Mouse (Mus musculus) large intestine, adult 2 months (tissue): Measurements from ENCODE around the gene Traf4. TPM values are rescaled to one million over a fixed set of nuclear protein-coding genes. Genes with fewer than 3 reads are reported as not detected.

ENCODE experiments used
- DNase-seq: peaks from one replicate; pipeline ENCODE4 v3.0.0-alpha.2; 2012; ENCODE audit warnings: low read depth, low spot score
- whole genome bisulfite sequencing: fragments of 180-500 bp; shearing (Covaris S2); methylation state at CpG from one replicate; pipeline ENCODE4 v1.1.7; 2018; 5-methylcytosine and 5-hydroxymethylcytosine counted together
- polyA plus RNA-seq: library from polyadenylated mRNA; depleted of rRNA; stranded (reverse); fragments of >200 nt; gene quantifications from 2 replicates; pipeline ENCODE4 v1.2.3, GENCODE M21; 2012

Gene Traf4
- polyA plus RNA-seq, 1 experiment: 68.9 TPM

DNA sequence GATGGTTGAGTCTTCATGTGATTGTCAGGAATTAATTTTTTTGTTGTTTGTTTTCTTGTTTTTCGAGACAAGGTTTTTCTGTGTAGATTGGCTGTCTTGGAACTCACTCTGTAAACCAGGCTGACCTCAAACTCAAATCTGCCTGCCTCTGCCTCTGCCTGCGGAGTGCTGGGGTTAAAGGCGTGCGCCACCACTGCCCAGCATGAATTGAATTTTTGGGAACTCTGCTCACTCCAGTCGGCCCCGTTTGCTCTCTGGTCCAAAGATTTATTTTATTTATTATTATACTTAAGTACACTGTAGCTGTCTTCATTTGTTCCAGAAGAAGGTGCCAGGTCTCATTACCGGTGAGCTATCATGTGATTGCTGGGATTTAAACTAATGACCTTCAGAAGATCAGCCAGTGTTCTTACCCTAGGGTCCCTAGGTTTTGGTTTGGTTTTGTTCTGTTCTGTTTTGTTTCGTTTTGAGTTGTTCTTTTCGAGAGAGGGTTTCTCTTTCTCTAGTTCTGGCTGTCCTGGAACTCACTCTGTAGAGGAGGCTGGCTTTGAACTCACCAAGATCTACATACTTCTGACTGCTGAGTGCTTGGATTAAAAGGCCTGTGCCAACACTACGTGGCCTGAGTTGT, 18.6 kb upstream of the Traf4 start:
- no peak for DNase-seq
- WGBS: 47% methylated on average over 10 of the region's 10 CpGs

- peak; percentile 82 for DNase-seq
- under 1% methylated on average over 38 of the region's 38 CpGs for WGBS
Observed at GRCm38 (mm10) chr11:78182961-78183844, 17.8 kb upstream of the Traf4 start, which contains the start of gene Rpl23a. Gene Rpl23a (minus strand): TSS chr11:78183584.

GRCm38 (mm10) chr11:78182450-78182849, 17.1 kb upstream of the Traf4 start:
- 4% methylated on average over 7 of the region's 7 CpGs for WGBS
- no peak for DNase-seq

DNA sequence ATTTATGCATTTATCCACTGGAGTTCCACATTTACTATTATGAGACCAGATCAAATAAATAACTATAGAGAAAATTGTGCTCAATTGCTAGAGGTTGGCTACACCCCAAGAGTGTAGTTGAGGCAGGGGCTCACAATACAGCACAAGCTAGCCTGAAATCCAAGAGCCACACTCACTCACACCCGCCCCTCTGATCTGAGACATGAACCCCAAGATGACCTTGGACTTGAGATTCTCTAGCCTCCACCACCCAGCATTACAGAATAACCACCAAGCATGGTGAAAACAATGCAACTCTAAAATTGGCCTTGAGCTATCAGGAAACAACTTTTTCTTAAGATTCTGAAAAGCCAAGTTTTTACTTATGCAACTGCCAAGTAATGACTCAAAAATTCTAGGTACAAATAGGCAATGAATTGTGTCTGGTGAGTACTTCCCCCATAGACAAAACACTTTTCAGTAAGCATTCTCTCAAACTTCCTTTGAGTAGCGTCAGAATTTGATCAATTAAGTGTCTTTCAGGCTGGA, 16.5 kb upstream of the Traf4 start:
- 23% methylated on average over 2 of the region's 2 CpGs for WGBS

GRCm38 (mm10) chr11:78180081-78180761, 14.8 kb upstream of the Traf4 start:
- WGBS: 70% methylated on average over 6 of the region's 6 CpGs

More for the DNA sequence above, 16.5 kb upstream of the Traf4 start:
- no peak for DNase-seq

GRCm38 (mm10) chr11:78179438-78179999, 14.1 kb upstream of the Traf4 start:
- no peak for DNase-seq
- 35% methylated on average over 8 of the region's 8 CpGs for WGBS

More at GRCm38 (mm10) chr11:78180081-78180761, 14.8 kb upstream of the Traf4 start:
- DNase-seq: no peak

- 3% methylated on average over 29 of the region's 29 CpGs for WGBS
- DNase-seq: no peak
Observed at GRCm38 (mm10) chr11:78178859-78179437, 13.6 kb upstream of the Traf4 start.

DNA sequence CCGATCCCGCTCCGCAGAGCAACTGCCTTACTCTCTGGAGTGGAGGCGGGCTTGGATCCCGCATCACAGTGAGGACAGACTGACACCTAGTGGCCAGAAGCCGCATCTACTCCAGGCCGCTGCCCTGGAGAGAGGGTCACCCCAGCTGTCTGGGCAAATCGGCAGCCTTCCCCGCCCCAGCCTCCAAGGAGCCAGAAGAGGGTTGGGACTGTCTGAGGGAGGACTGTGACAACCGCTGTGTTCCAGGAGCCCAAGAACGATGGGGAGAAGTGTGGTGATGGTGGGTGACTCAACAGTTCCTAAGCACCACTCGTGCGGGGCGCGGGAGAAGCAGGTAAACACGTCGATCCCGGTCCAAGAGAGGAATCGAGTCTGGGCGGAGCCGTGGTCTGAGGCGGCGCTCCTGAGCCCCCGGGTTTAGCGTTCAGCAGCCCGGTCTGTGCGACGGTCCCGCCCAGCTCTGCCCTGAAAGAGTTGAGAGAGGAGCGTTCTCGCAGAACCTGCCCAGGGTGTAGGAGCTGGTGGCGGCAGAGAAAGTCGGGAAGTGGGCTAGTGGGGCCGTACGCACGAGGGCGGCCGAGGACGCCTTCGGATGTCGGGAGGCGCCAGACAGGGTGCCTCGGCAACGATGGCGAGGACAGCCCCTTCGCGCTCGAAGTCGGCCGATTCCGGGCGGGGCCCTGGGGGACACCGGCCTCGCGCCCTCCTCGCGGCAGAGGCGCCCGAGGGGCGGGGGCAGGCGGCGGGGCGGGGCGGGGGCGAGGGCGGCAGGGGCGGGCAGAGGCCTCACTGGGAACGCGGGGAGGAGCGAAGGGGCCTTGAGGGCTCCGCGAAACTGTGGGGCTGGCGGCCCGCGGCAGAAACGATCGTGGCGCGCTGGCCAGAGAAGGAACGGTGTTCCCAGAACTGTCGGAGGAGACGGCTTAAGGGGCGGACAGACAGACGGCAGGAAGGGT, 12.8 kb upstream of the Traf4 start:
- peak; percentile 78 for DNase-seq
- WGBS: under 1% methylated on average over 84 of the region's 84 CpGs

- DNase-seq: no peak
- 0% methylated on average over 10 of the region's 10 CpGs for WGBS
Observed at GRCm38 (mm10) chr11:78177437-78177836, 12.0 kb upstream of the Traf4 start.

GRCm38 (mm10) chr11:78176905-78177331, 11.5 kb upstream of the Traf4 start:
- DNase-seq: no peak

GRCm38 (mm10) chr11:78176402-78176862, 11.0 kb upstream of the Traf4 start, which contains the start of the genes Nek8 and Tlcd1:
Gene Nek8 (minus strand): TSS chr11:78176675.
Gene Tlcd1 (plus strand): TSS chr11:78176711.
- under 1% methylated on average over 32 of the region's 32 CpGs for WGBS

More at GRCm38 (mm10) chr11:78176905-78177331, 11.5 kb upstream of the Traf4 start:
- under 1% methylated on average over 23 of the region's 23 CpGs for WGBS

DNA sequence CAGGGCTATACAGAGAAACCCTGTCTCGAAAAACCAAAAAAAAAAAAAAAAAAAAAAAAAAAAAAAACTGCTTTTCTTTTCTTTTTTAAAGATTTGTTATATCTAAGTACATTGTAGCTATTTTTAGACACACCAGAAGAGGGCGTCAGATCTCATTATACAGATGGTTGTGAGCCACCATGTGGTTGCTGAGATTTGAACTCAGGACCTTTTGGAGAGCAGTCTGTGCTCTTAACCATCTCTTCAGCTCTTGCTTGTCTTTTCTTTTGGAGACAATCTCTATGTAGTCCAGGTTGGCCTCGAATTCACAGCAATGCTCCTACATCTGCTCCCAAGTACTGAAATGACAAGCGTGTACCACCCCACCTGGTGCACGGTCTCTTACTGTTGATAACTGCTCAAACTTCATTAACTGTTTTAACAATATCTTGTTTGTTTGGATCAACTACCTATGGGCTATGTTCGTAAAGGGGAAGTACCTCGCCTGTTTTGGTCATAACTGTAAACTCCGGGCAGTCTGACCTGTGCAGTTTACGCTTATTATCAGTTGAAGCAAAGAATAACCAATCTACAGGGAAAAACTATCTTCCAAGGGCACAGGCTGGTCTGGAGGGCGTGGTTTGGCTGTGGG, 10.5 kb upstream of the Traf4 start:
- WGBS: under 1% methylated on average over 9 of the region's 10 CpGs

More at GRCm38 (mm10) chr11:78176402-78176862, 11.0 kb upstream of the Traf4 start, which contains the start of the genes Nek8 and Tlcd1:
- peak; percentile 85 for DNase-seq

DNA sequence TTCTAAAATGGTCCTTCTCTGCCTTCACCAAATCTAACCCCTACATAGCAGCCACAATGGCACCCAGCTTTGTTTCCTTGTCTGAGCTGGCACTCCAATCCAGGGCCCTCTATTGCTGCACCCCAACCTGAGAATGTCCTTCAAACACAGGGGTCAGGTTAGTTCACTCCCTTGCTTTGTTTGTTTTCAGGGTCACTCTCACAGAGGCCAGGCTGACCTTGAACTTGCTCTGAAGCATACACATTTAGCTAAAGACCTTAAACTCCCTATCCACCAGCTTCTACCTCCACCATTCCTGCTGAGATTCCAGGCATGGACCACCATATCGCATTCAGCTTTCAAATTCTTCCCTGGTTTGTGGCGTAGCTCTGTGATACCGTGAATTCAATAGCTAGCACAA, 9.1 kb upstream of the Traf4 start:
- WGBS: 73% methylated on average over 3 of the region's 3 CpGs
- no peak for DNase-seq

More for the DNA sequence above, 10.5 kb upstream of the Traf4 start:
- no peak for DNase-seq

DNA sequence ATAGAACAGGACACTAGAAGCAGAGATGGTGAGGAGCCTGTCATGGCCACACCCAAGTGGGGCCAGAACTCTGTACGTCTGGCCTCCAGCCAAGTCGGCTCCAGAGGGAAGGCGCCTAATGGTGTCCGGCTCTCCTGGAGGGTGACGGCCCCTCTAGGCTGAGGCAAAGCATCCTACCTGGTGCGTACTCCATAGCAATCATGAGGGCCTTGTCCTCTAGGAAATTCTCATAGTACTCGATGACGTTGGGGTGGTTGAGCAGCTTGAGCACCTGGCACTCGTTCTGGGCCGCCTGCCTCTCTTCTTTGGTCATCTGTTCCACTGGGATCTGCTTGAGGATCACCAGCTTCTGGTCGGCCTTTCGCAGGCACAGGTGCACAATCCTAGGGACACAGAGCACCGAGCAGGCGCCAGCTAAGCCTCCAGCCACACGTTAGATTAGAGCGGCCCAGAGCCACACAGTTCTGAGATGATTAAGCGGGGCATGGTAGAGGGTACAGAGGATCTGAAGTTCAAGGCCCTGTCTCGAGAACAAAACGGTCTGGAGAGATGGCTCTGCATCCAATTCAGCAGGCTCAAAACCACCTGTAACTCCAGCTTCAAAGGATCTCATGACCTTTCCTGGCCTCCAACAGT, 7.5 kb upstream of the Traf4 start:
- WGBS: 73% methylated on average over 19 of the region's 19 CpGs
- no peak for DNase-seq

DNA sequence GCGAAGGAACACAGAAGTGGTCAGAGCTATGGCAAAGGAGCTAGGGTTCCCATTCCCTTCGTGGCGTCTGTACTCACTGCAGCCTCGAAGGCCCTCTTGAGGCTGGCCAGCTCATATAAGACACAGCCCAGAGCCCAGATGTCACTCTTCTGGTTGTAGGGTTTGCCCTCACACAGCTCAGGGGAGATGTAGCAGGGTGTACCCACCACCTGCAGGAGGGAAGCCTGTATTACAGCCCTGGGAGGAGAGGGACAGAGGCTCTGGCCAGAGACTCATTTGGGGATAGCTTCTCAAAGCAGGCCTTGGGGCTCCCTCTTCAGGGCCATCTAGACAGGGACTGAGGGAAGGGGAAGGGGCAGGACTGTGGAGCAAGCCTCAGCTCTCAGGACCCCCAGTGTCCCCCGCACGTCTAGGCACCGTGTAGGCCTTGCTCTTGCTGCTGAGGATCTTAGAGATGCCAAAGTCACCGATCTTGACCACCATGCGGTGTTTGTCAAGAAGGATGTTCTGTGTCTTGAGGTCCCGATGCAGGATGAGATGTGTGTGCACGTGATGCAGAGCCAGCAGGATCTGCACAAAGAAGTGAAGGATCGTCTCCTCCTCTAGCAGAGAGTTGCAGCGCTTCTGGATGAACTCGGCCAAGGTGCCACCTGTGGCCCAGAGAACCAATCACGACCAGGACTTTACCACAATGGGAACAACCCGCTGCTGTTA, 6.8 kb upstream of the Traf4 start:
- DNase-seq: no peak
- 78% methylated on average over 16 of the region's 16 CpGs for WGBS

DNA sequence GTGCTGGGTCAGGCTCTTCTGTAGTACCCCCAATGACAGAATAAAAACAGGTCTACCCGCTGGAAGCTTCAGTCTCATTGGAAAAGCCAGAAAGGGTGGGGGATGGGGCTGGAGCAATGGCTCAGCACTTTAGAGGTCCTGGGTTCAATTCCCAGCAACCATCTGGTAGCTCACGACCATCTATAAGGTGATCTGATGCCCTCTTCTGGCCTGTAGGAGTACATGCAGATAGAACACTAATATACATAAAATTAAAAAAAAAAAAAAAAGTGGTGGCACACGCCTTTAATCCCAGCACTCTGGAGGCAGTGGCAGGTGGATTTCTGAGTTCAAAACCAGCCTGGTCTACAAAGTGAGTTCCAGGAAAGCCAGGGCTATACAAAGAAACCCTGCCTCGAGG, 5.9 kb upstream of the Traf4 start:
- DNase-seq: no peak
- WGBS: 57% methylated on average over 4 of the region's 4 CpGs
